Mouse (Mus musculus) embryonic facial prominence, embryonic 13.5 days (tissue): ENCODE measurements at regions not wholly inside any gene's neighbourhood (a gene's known extent, or its start where the extent isn't known, plus 50 kb on each side); places are given as distances from the start of the nearest gene placed in this dataset.

ENCODE experiments used
- ATAC-seq: fragments of 200-750 bp; cut with Nextera tagmentation; 2 replicates; pipeline ENCODE4 v1.8.0; 2017; ENCODE audit warnings: low read depth; ENCODE audit not compliant: insufficient number of reproducible peaks, insufficient read depth, low FRiP score, low TSS enrichment
- H3K27ac ChIP-seq: fragments of 300-500 bp; sonication (generic); 2 replicates; pipeline ENCODE4 v1.5.1; 2015; ENCODE audit warnings: moderate library complexity, mild to moderate bottlenecking, inconsistent platforms
- H3K27me3 ChIP-seq: fragments of 300-500 bp; sonication (generic); 2 replicates; pipeline ENCODE4 v1.6.1; 2015; ENCODE audit warnings: mild to moderate bottlenecking, inconsistent platforms
- H3K36me3 ChIP-seq: fragments of 300-500 bp; sonication (generic); 2 replicates; pipeline ENCODE4 v1.6.1; 2015; ENCODE audit warnings: mild to moderate bottlenecking, inconsistent platforms
- H3K4me1 ChIP-seq: fragments of 300-500 bp; sonication (generic); 2 replicates; pipeline ENCODE4 v1.6.1; 2015; ENCODE audit warnings: inconsistent platforms
- H3K4me2 ChIP-seq: fragments of 300-500 bp; sonication (generic); 2 replicates; pipeline ENCODE4 v1.6.1; 2015; ENCODE audit warnings: moderate library complexity, mild to moderate bottlenecking, inconsistent platforms
- H3K4me3 ChIP-seq: fragments of 300-500 bp; sonication (generic); 2 replicates; pipeline ENCODE4 v1.5.1; 2015; ENCODE audit warnings: mild to moderate bottlenecking, inconsistent platforms
- H3K9ac ChIP-seq: fragments of 300-500 bp; sonication (generic); 2 replicates; pipeline ENCODE4 v1.6.1; 2015; ENCODE audit warnings: mild to moderate bottlenecking, inconsistent platforms
- H3K9me3 ChIP-seq: fragments of 300-500 bp; sonication (generic); 2 replicates; pipeline ENCODE4 v1.6.1; 2016; ENCODE audit warnings: inconsistent platforms
- WGBS: fragments of 180-500 bp; shearing (Covaris S2); methylation state at CpG from one replicate; pipeline ENCODE4 v1.1.7; 2015; ENCODE audit warnings: mixed read lengths; 5-methylcytosine and 5-hydroxymethylcytosine counted together

DNA sequence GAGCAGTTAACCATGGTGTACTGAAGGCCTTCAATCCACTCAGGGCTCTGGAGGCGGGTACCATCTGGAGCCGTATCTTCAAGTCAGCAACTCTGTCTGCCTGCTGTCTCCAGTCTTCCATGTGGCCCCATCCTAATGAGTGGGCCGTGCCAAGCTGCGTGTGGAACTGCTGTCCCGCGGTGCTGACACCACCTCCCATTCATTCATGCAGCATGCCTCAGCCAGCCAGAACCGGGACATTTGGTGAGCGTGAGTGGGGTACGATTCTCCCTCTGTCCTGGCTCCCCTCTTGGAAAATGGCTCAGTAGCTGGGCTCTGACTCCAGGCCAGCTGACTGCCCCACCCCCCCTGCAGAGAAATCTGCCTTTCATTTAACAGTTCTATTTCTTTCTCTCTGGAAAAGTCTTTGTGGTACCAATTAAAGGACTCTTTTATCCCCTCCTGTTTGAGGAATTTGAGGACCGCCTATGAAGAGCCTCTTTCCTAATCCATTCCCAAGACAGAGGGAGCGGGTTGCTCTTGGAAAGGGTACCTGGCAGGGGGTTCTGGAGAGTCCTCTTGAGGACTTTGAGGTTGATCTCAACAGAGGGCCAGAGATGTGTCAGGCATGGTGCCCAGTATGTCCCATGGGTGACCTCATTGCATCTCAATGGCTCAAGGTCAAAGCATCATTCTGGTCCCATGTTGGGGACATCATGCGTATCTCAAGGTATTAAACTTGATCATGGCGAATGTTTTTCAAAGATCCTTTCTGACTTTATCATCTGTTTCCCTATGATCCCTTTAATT lies 55.5 kb upstream of the Brd7 start:
- H3K9ac ChIP-seq = no peak overlapping the region
- ATAC-seq = 0 out of 2 replicates have a peak, but pooled peaks have one; percentile 59
- peaks cover 11% of the 10 kb centered on the region for H3K4me1 ChIP-seq
- 0 out of 2 replicates have a peak overlapping the region, but pooled peaks have one; percentile 18 for H3K4me2 ChIP-seq
- 27% methylated on average over 13 of the region's 13 CpGs for WGBS
- no peaks in the 10 kb centered on the region for H3K27me3 ChIP-seq
- H3K27ac ChIP-seq = peak overlapping the region; percentile 74
- H3K4me3 ChIP-seq = no peak overlapping the region
- peaks cover 3% of the 10 kb centered on the region; the same call in 1 of the 2 replicates for H3K9me3 ChIP-seq
- no peaks in the 10 kb centered on the region for H3K36me3 ChIP-seq

DNA sequence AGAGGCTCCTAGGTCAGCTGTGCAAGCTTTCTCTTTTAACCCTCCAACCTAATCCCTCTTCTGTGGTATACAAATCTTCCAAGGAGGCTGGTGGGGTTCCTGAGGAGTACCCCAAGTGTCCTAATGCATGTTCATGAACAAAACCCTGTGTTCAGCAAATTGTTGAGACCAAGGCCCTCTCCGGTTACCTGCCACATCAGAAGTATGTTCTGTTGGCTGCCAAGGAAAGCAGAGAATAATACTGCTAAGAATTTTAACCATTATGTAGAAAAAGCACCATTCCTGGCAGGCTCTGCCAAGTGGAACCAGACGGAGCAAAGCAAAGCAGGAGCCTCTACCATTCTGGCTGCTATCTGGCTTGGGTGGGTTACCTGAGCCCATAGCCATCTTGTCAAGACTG lies 61.3 kb upstream of the Brd7 start:
- H3K4me1 ChIP-seq = 0 out of 2 replicates have a peak, but pooled peaks cover 6% of the 10 kb centered on the region
- H3K4me3 ChIP-seq = no peak overlapping the region
- WGBS = 47% methylated on average over 2 of the region's 2 CpGs
- no peaks in the 10 kb centered on the region for H3K27me3 ChIP-seq
- H3K36me3 ChIP-seq = no peaks in the 10 kb centered on the region
- H3K27ac ChIP-seq = 0 out of 2 replicates have a peak overlapping the region, but pooled peaks have one; percentile 44
- no peak overlapping the region for H3K9ac ChIP-seq
- ATAC-seq = no peak
- peaks cover 6% of the 10 kb centered on the region; the same call in 1 of the 2 replicates for H3K9me3 ChIP-seq
- H3K4me2 ChIP-seq = no peak overlapping the region

DNA sequence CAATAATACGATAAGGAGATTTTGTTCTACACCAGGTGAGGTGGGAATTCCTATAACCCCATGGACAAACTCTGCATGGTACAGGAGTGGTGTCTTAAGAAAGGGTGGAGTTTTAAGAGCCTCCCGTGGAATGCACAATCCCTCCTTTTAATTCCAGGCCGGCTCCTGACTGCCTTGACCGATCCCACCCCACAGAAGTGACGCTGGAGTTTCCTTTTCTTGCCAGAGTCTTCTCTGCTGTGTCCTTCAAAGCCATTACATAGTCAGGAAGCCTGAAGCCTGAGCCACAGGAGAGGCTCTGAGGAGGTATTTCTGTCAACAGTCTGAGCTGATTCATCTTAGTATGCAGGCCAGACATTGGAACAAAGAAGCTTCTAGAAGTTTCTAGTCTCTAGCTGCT lies 66.6 kb upstream of the Brd7 start:
- Histone ChIP-seq H3K4me3 (no peak overlapping the region), H3K4me2 (no peak overlapping the region), H3K27ac (no peak overlapping the region), H3K27me3 (no peaks in the 10 kb centered on the region), H3K4me1 (peaks cover 13% of the 10 kb centered on the region), H3K36me3 (no peaks in the 10 kb centered on the region), H3K9ac (no peak overlapping the region), H3K9me3 (peaks cover 4% of the 10 kb centered on the region; the same call in 1 of the 2 replicates)
- 75% methylated on average over 5 of the region's 5 CpGs for WGBS
- ATAC-seq = no peak

DNA sequence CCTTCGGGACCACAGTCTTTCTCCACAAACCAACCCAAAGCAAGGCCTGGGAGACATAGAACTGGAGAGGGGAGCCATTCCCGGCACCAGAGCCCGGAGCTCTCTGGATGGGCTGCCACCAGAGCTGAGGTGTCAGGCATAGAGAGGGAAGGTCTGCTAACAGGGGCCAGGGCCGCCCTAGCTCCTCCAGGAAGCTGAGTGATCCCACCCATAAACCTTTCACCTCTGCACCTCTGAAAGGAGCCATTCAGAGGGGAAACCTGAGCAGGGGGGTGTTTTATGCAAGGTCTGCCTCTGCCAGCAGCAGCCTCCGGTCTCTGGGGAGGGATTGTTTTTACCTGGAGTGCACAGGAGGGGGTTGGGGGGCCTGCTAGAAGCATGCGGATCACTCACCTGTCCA lies 69.4 kb upstream of the Brd7 start:
- Histone ChIP-seq H3K27ac (peak overlapping the region; percentile 39; the same call in 1 of the 2 replicates), H3K27me3 (peaks cover 4% of the 10 kb centered on the region; the same call in 1 of the 2 replicates), H3K4me1 (peaks cover 9% of the 10 kb centered on the region), H3K4me2 (no peak overlapping the region), H3K9ac (no peak overlapping the region), H3K9me3 (no peaks in the 10 kb centered on the region), H3K36me3 (no peaks in the 10 kb centered on the region), H3K4me3 (no peak overlapping the region)
- peak; percentile 56; the same call in 1 of the 2 replicates for ATAC-seq
- WGBS = 39% methylated on average over 6 of the region's 6 CpGs

DNA sequence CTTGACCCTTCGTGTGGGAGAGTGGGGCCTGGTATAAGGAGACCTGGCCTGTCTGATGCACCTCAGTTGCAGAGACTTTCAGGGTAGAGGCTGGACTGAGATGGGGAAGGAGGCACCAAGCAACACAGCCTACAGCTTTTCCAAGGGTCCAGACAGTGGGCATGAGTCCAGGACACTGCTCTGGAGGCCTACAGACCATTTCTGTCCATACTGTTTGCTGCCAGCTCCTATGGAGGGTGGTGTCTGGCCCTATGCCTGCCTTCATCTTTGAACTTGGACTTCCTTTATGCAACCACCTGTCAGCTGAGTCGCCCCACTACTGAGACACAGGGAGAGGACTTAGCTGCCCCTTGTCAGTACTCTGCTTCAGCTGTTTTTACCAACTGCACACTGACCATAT lies 73.7 kb upstream of the Brd7 start:
- H3K27me3 ChIP-seq = peaks cover 28% of the 10 kb centered on the region
- WGBS = 87% methylated on average over 2 of the region's 2 CpGs
- no peaks in the 10 kb centered on the region for H3K9me3 ChIP-seq

DNA sequence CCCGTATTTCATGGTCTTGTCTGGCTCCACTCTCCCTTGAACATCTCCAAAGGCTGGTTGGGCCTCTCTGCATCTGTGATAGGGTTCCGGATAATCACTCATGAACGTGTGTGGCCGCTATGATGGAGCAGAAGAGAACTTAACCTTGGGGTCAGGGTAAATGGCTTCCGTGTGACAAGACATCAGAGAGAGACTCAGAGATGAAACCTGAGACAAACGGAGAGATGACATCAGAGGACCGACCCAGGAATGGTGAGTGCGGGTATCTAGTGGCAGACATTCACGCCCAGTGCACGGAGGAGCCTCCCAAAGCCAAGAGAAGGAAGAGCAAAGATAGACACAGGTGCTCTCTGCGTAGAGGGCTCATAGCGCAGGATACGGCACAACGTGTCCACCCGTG lies 78.2 kb upstream of the Brd7 start:
- Histone ChIP-seq H3K4me1 (no peaks in the 10 kb centered on the region), H3K36me3 (no peaks in the 10 kb centered on the region), H3K27ac (no peak overlapping the region), H3K4me2 (no peak overlapping the region), H3K9me3 (no peaks in the 10 kb centered on the region), H3K4me3 (no peak overlapping the region), H3K27me3 (peaks cover 28% of the 10 kb centered on the region), H3K9ac (no peak overlapping the region)
- WGBS = 48% methylated on average over 15 of the region's 15 CpGs
- ATAC-seq = no peak

More for the DNA sequence above, 73.7 kb upstream of the Brd7 start:
- ATAC-seq = no peak
- H3K27ac ChIP-seq = no peak overlapping the region
- no peak overlapping the region for H3K4me3 ChIP-seq
- peaks cover 9% of the 10 kb centered on the region for H3K4me1 ChIP-seq
- no peaks in the 10 kb centered on the region for H3K36me3 ChIP-seq
- H3K4me2 ChIP-seq = no peak overlapping the region
- H3K9ac ChIP-seq = no peak overlapping the region

DNA sequence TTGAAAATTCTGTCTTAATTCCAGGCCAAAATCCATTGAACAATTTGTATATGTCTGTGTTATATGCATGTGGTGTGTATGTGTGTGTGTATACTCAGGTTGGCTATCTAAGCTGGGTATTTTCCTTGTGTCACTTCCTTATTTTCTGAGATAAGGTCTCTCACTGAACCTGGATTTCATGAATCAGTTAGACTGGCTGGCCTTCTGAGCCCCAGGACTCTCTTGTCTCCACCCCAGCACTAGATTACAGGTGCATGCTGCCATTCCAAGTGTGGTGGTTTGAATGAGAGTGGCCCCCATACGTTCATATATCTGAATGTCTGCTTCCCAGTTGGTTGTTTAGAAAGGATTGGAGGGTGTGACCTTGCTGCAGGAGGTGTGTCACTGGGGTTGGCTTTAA lies 77.8 kb upstream of the Nkd1 start:
- WGBS = 38% methylated on average over 1 of the region's 1 CpGs
- H3K27me3 ChIP-seq = peaks cover 5% of the 10 kb centered on the region
- H3K36me3 ChIP-seq = no peaks in the 10 kb centered on the region

DNA sequence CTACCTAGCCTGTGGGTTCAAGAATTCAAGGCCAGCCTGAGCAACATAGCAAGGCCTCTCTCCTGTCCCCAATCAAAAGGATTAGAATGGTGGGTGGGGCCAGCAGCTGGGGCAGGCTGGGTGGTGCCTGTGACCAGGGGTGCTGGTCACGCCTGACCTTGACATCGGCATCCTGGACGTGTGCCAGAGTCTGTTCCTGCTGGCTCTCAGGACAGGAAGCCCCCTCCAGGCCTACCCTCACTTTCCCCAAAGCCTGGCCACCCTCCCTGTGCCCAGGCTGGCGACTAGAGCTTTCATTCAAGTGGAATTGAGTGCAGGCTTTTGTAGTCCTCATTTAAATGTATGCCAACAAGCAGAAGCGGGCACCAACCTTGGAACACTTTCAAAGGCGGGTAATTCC lies 73.7 kb upstream of the Nkd1 start:
- no peak overlapping the region for H3K9ac ChIP-seq
- 56% methylated on average over 6 of the region's 6 CpGs for WGBS
- no peaks in the 10 kb centered on the region for H3K36me3 ChIP-seq
- H3K27me3 ChIP-seq = peaks cover 32% of the 10 kb centered on the region
- ATAC-seq = no peak
- H3K27ac ChIP-seq = no peak overlapping the region
- no peak overlapping the region for H3K4me2 ChIP-seq
- H3K4me1 ChIP-seq = peaks cover 23% of the 10 kb centered on the region
- H3K9me3 ChIP-seq = no peaks in the 10 kb centered on the region
- H3K4me3 ChIP-seq = no peak overlapping the region

More for the DNA sequence above, 77.8 kb upstream of the Nkd1 start:
- Histone ChIP-seq H3K9ac (no peak overlapping the region), H3K4me3 (no peak overlapping the region), H3K4me1 (peaks cover 5% of the 10 kb centered on the region; the same call in 1 of the 2 replicates), H3K9me3 (no peaks in the 10 kb centered on the region), H3K4me2 (no peak overlapping the region), H3K27ac (no peak overlapping the region)
- ATAC-seq = no peak

DNA sequence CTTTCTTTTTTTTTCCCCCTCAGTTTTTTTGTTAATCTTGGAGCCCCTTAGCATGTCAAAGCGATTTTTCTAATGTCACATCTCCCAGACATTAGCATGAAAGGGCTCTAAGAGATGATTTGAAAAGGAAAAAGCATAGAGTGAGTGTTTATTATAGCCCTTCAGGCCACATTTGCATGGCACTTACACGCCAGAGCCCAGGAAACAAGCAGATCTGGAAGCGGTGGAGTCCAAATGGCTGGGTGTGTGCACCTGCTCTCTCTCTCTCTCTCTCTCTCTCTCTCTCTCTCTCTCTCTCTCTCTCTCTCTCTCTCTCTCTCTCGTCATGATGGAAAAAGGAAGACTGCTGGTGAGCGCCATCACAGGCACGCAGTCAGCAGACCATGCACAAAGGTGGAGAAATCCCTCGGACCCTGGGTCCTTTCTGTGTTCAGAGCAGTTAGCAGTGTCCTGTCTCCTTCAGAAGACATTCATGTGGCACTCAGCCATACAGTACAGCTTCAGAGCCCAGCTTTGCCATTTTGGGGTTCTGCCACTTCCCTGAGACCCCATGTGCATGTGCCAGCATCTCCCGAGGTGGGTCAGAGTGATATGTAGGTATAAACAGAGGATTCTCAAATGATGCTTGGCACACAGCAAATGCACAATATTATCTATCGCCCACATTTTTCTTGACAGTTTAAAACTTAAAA lies 73.2 kb upstream of the Nkd1 start:
- Histone ChIP-seq H3K27ac (no peak overlapping the region), H3K4me1 (peaks cover 23% of the 10 kb centered on the region), H3K4me3 (no peak overlapping the region), H3K9me3 (no peaks in the 10 kb centered on the region), H3K36me3 (no peaks in the 10 kb centered on the region), H3K27me3 (peaks cover 38% of the 10 kb centered on the region), H3K4me2 (no peak overlapping the region), H3K9ac (no peak overlapping the region)
- no peak for ATAC-seq
- 81% methylated on average over 8 of the region's 9 CpGs for WGBS

DNA sequence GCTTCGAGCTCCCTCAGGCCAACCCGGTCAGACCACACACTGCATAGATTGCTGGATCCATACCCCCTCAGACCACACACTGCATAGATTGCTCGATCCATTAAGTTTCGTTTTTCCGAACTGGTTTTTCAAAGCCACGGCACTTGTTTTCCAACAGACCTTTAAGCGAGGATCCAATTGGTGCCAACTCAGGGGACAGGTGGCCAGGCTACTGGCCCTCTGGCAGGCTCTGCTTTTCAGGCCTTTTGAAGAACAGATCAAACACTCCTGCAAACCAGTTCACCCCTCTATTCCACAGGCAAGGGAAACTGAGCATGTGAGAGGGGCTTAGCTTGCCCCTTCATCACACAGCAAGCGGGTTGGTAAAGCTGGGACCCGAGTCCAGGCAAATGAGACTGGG lies 72.2 kb upstream of the Nkd1 start:
- 79% methylated on average over 9 of the region's 9 CpGs for WGBS
- Histone ChIP-seq H3K36me3 (no peaks in the 10 kb centered on the region), H3K27ac (no peak overlapping the region), H3K9me3 (no peaks in the 10 kb centered on the region), H3K4me2 (no peak overlapping the region), H3K27me3 (peaks cover 47% of the 10 kb centered on the region), H3K9ac (no peak overlapping the region), H3K4me1 (peaks cover 30% of the 10 kb centered on the region), H3K4me3 (no peak overlapping the region)
- no peak for ATAC-seq

DNA sequence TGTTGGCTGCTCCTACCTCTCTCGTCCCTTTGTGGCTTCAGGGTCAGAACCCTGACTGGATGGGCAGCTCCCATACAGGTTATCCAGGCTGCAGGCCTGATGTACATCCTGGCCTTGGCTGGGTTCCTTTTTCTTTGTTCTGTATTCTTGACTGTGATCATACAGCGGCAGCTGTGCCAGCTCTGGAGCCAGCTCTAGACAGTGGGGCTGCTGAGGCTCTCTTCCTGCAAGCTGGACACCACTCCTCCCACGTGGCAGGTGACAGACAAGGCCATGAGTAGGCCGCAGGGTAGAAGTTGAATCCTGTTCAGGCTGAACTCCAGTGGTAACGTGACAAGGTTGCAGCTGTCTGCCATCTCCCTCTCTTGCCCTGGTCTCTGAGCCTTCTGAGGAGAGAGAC lies 71.6 kb upstream of the Nkd1 start:
- H3K4me2 ChIP-seq = no peak overlapping the region
- WGBS = 74% methylated on average over 5 of the region's 5 CpGs
- no peaks in the 10 kb centered on the region for H3K36me3 ChIP-seq
- H3K9ac ChIP-seq = no peak overlapping the region
- H3K4me1 ChIP-seq = peaks cover 34% of the 10 kb centered on the region
- no peak overlapping the region for H3K4me3 ChIP-seq
- peaks cover 50% of the 10 kb centered on the region for H3K27me3 ChIP-seq
- no peak for ATAC-seq
- H3K9me3 ChIP-seq = no peaks in the 10 kb centered on the region
- no peak overlapping the region for H3K27ac ChIP-seq
